Mouse (Mus musculus): ENCODE data around the gene Senp7.
A peak's percentile ranks its signal among the peaks of the same experiment; 100 is the strongest.
"Not testable (repeated sequence)": the region's sequence is repeated elsewhere in the genome, so short reads cannot be mapped to it uniquely, and the experiment has no call there.

The Senp7 gene

DNA sequence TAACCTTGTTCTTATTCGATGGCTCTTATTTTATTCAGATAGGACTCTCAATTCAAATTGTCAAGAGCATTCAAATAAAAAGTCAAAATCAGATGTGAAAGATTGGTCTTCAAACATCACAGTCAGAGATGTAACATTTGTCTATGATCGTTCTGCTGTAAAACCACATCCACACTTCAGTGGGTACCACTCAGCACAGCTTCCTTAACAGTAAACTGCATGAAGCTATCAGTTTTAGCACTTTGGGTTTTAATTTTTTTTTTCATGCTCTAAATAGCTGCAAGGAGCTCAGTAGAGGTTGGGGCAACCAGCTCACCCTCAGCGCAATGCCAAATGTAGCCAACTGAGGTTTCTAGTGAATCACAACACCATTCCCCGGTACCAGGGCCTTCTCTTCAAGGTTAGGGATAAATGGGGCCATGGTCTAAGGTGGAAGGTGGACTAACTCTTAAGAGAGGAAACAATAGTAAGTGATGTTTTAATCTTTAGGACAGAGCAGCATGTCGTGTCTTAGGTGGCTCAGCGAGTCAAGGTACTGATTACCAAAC lies 20.5 kb downstream of the Senp7 start:
- no peak for DNase-seq (ENCODE audit: low read depth)

DNA sequence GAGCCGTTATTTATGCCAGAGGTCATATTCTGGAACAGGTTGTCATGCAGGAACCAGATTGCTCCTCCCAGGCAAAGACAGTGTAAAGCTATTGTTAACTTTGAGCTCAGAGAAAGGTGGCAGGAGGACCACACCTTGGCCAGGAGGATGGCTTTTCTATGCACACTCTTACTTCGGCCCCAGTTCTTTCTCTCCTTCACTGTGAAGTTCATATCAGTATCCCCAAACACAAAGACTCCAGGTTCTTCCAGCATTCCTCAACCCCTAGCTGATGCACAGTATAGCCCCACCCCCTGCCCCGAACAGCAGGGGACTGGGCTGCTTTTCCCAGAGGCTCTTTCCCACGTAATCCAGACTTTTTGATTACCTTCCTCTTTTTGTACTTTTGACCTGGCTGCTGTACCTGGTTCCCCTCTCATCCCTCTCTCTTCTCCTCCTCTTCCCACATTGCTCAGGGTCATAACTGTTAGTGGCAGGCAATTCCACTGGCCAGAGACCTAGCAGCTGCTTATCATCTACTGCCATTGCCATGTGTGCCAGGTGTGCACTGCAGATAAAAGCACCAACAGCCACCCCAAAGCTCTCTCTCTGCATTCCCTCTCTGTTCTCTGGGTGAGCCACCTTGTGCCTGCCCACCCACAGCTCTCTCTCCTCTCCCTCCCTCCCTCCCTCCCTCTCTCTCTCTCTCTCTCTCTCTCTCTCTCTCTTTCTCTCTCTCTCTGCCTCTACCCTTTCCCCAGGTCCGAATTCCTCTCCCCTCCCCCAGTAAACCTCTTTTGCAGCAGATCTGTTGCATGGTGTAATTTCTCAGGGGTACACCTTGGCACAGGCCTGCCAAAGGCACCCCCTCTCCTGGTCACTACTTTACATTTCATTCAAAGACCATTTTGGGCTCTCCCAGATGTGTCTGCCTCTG lies 23.4 kb downstream of the Senp7 start:
- peak; percentile 14 for DNase-seq (ENCODE audit: low read depth)

DNA sequence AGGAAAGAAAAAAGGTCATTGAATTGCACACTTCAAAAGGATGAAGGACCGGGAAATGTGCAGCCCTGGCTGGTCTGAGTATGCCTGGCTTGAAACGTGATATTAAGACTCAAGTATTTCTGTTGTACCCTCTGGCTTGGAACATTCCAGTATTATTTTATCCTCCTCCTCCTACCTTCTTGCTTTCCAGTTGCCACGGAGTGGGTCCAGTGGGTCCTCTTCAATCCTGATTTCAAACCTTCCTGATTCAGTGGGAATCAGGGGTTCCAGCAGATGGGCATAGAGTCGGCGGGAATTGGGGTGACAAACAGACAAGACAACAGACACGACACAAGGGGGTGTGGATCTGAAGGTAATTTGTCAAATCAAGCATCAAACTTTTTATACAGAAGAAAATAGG lies 24.4 kb downstream of the Senp7 start:
- no peak for DNase-seq (ENCODE audit: low read depth)

DNA sequence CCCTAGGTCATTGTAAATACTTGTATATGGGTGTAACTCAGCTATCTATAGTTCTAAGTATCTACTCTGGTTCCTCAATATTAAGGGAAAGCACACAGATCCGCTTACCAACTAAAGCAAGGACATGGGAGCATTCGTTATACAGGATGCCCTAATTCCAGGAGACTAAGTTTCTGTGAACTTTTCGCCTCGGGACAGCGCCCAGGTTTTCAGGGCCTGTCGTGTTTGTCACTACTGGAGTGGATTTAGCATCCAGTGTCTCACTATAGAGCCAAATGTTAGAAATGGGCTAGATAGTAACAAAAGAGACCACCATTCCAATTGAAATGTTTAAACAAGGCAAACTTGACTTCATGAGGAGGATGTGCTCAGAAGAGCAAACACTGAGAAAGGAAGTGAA lies 25.0 kb downstream of the Senp7 start:
- DNase-seq (ENCODE audit: low read depth) = not testable (repeated sequence)

DNA sequence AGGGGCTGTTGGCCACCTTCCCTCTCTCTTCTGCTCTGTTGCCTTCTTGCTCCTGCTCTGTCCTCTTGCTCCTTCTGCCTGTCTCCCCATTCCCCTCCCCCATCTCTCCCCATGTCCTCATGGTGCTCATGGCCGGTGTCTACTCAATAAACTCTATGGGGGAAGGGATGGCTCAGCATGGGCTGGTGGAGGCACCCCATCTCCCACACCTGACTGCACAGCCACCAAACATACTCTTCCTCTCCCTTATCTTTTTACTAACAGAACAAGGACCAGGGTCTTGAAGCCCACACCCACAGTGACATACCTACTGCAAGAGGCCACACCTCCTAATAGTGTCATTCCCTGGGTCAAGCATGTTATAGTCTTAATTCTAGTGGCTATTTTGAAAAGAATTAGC lies 26.0 kb downstream of the Senp7 start:
- DNase-seq (ENCODE audit: low read depth) = no peak

DNA sequence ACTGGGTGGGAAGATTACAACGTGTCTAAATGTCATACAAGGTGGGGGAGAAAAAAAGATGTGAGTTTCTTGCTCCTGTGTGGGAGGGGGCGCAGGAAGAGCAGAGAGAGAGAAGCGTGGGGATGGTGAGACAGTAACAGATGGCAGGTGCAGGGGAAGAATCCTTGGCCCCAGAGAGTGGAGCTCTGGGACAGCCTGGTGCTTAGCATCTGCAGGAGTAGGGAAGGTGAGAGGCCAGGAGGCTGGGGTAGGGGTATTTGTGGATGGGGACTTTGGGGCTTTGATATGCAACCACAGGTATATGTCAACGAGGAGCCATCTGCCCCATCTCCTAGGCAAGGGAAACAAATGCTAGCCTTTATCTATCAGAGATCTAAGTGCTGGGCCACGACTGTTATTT lies 26.4 kb downstream of the Senp7 start:
- DNase-seq (ENCODE audit: low read depth) = no peak

DNA sequence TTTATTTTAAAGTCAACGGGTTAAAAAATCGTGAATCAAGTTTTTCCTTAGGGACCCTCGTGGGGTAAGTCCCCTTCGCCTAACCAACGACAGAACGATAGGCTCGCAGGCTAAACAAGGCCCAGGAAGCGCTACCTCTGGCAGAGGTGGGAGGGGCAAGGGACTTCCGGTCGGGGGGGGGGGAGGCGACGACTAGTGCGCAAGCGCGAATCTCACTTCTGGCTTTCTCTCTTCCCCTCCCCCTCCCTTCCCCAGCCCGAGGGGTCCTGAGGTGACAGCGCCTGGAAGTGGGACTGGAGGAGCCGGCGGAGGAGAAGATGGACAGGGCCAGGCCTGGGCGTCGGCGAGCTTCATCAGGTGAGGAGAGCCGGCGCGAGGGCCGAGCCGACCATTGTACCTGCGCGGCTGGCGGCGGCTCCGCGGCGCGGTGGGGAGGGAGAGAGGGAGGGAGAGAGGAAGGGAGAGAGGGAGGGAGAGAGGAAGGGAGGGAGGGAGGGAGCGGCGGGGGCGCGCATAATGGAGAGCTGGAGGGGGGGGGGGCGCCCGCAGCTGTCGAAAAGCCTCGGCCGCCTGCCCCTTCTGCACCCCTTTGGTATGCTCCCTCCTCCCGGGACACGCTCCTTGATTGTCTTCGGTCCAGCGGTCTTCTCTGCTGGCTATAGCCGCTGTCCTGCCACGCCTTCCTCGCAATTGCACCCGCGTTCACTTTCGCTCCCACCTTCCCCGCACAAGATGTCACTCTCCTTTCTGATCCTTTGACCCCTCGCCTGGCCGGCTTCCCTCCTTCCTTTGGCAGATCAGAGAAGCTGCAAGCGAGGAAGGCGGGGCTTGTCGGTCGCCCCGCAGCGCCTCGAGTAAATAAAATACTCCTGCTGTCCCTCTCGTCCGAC lies 27.3 kb downstream of the Senp7 start:
- DNase-seq (ENCODE audit: low read depth) = peak; percentile 93

DNA sequence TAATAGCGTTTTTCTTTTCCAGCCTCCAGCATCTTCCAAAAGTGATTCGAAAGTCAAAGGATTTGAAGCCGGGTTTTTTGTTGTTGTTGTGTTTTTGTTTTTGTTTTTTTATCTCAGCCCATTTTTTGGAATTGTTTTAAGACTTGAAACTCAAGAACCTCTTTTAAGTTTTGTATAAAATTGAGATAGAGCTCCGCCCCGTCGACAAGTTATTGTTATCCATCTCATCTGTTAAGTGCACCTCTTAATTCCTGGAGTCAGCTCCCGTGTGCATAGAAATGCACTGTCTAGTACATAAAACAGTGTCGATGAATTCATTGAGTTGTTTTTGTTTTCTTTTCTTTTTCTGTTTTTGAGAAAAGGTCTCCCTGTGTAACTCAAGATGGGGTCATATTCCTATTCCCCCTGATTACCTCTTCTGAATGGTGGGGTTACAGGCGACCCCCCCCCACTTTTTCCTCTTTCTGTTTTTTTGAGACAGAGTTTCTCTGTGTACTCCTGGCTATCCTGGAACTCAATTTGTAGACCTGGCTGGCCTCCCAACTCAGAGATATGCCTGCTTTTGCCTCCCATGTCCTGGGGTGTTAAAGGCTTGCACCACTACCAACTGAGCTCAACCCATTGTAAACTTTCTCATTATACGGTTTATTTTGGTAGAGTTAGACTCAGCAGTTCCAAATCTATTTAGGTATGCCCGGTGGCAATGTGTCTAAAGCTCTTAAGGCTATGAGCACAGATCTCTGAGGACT lies 28.2 kb downstream of the Senp7 start:
- no peak for DNase-seq (ENCODE audit: low read depth)

DNA sequence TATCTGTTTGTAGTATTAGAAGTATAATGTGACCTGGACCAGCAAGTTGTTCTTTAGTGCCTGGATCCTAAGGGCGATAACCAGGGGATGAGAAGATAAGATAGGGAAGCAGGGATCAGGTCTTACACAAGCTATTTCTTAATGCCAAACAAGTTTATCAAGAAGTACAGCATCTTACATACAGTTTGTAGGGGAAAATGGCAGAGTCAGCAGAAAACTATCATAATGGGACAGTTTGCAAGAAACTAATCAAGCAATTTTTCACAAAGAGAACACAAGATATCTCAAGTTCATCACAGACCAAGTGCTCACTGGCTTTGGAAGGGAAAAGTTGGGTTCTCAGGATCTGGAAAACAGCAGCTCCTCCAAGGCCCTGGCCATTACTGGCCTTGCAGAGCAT lies 31.3 kb downstream of the Senp7 start:
- no peak for DNase-seq (ENCODE audit: low read depth)

DNA sequence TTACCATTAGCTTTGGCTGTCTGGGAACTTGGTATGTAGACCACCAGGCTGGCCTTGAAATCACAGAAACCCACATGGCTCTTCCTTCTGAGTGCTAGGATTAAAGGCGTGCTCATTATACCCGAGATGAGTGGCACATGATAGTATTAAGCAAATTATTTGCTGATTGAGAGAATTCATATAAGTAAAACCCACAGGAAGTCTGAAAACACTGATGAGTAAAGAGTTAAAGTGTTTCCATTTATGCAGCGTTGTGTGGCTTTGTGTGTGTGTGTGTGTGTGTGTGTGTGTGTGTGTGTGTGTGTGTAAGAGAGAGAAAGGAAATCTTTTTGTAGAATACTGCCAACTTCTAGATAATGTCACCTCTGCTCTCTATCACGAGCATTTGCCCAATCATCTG lies 33.6 kb downstream of the Senp7 start:
- DNase-seq (ENCODE audit: low read depth) = peak; percentile 24

DNA sequence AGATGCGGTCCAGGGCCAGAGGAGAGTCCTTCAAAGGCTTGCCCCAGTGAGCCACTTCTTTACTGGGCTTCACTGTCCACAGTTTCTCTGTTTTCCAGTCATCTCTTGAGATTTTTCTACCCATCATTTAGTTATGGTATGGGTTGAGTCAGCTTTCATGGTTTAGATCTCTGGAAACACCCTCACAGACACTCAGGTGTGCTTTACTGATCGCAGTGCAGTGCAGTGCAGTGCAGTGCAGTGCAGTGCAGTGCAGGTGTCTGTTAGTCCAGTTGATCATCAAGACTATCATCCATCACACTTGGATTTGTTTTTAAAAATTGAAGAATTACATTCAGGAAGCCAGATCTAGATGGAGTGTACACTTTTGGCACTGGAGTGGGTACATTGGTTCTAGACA lies 38.2 kb downstream of the Senp7 start:
- no peak for DNase-seq (ENCODE audit: low read depth)

DNA sequence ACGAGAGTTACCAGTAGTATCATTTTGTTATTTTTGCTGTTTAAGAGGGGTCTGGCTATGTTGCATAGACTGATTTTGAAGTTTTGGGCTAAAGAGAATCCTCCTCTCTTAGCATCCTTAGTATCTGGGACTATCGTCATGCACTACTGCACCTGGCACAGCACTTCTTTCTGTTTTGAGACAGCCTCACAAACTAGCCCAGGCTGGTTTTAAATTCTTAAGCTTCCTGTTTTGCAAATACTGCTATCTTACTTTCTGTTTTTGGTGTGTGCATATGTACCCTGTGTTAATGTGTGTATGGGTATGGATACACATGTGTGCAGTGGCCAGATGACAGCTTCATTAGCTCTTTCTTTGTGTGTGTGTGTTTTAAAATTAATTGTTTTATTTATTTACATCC lies 42.2 kb downstream of the Senp7 start:
- DNase-seq (ENCODE audit: low read depth) = no peak

DNA sequence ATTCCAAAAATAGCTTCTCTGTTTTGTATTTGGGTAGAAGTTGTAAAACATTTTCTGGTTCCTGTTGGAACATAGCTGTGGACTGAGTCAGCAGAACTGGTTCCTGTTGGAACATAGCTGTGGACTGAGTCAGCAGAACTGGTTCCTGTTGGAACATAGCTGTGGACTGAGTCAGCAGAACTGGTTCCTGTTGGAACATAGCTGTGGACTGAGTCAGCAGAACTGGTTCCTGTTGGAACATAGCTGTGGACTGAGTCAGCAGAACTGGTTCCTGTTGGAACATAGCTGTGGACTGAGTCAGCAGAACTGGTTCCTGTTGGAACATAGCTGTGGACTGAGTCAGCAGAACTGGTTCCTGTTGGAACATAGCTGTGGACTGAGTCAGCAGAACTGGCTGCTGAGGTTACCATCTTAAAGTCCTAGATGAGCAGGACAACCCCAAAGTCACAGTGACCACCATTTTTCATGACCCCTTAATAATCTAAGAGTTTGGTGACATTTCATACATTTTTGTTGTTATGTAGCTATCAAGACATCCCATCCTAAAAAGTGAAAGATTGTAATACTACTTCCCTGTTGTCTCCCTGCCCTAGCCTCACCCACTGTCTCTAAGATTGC lies 48.4 kb downstream of the Senp7 start:
- peak; percentile 39 for DNase-seq (ENCODE audit: low read depth)

DNA sequence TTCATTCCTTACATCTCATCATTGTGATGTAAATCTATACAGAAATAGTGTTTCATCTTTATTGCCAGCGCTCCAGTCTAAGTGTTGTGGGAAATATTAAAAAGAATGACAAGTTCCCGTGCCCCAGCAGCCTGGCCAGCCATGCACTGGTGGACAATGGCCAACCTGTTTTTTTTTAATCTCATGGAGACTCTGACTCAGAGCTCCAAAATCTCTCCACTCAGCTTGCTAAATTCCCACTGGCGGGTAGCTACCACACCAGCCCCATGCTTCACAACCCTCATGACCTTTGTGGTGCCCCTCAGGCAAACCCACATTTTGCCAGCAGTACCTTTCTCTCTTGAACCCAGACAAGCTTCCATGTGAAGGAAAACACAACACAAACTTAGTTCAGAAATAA lies 67.6 kb downstream of the Senp7 start:
- peak; percentile 21 for DNase-seq (ENCODE audit: low read depth)

DNA sequence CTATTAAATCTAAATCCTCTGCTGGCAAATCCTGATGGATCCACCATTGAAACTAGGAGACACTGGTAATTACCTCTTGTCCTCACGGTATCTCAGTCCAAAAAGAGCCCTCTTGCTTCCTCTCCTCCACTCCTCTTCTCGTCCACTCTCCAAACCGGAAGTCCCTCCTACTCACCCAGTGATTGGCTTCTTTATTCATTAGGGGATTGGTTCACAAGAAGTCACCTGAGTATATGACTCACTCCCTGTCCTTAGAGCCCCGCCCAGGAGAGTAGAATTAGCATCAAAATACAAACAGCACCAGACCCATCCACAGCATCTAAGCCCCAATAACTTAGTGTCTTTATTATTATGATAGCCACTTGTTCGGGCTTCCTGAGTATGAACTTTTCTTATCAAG lies 68.0 kb downstream of the Senp7 start:
- no peak for DNase-seq (ENCODE audit: low read depth)

DNA sequence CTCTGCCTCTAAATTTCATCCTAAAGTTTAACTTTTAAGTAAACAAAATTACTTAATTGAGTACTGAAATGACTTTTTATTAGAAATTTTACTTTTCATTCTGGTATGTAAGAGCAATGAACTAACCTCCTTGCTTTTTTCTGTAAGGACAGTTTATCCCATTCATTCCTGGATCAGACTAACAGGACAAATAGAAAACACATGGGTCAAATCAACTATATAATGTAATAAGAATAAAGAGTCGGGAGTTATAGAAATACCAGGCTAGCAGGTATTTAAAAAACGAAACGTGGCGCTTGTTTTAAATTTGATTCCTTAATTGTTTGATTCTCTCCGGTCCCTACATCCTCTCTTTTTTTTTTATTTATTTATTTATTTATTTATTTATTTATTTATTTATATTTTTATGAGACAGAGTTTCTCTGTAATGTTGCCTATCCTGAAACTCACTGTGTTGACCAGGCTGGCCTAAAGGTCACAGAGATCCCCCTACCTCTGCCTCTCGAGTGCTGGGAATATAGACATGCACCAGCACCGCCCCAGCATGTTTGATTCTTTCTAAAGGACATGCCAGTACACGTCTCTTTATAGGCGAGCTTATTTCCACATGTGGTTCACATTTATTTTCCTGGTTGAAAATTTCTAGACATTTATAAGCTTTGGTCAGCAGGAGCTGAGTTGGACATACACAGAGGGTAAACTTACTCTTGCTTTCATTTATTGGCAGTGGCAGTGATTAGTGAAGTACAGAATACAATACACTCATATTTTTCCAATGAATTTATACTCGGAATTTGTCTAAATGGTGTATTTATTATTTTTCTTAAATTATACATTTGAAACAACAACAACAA lies 69.4 kb downstream of the Senp7 start:
- no peak for DNase-seq (ENCODE audit: low read depth)

DNA sequence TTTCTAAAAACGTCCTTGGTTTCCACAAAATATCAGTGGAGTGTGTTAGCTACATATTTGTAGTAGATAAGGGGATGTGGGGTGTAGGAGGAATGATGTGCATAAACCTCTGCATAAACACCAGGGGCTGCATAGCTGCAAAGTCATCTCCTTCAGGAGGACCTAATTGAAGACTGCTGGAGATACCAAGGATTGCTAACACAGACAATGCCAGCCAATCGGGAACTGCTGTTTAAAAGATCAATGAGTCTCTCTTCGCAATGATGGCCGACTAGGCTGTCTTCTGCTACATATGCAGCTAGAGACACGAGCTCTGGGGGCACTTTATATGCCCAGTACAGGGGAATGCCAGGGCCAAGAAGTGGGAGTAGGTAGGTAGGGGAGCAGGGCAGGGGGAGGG lies 74.4 kb downstream of the Senp7 start:
- no peak for DNase-seq (ENCODE audit: low read depth)

DNA sequence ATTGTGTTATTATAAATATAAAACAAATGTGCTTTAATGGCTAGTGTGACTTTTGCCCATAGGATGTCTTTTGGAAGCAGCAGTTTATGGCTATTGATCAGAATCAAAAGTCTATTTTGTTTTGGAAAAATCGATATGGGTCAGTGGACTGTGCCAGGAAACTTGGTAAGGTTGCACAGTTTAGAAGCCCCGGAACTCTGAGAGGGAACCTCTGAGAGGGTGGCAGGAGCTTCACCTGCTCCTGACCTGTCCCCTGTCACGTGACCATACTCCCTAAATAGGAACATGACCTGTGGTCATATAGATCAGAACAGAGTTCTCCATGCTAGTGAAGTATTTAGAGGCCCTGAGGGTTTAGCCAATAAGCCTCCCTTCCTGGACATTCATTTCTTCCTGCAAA lies 75.9 kb downstream of the Senp7 start:
- no peak for DNase-seq (ENCODE audit: low read depth)

DNA sequence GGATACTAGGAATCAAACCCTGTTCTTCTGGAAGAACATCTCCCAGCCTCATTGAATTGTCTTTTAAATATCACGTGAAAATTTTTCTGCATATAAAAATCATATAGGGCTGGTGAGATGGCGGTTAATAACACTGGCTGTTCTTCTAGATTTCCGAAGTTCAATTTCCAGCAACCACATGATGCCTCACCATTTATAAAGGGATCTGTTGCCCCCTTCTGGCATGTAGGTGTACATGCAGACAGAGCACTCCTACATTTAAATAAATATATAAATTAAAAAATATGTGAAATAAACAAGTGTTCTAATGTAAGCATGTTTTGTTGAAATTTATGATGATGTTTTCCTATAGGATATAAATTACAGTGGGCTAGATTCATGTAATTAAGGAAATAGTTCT lies 83.5 kb downstream of the Senp7 start:
- peak; percentile 87 for DNase-seq (ENCODE audit: low read depth)

DNA sequence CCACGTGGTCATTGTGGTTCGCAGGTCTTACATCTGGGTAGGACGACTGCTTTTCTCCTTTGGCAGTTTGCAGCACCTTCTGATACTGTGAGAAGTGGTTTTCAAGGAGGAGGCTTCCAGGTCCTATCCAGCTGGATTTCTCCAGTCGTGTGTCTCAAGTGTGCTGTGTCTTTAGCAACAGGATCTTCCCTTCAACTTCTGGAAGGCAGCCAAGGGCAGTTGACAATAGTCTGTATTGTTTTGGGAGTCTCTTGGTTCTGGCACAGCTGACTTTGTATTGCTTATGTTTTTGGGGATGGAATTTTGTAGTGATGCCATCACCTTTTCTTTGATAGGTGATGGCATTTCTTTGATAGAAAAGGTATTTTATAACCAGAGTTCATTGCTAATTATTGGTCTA lies 86.0 kb downstream of the Senp7 start:
- DNase-seq (ENCODE audit: low read depth) = no peak

DNA sequence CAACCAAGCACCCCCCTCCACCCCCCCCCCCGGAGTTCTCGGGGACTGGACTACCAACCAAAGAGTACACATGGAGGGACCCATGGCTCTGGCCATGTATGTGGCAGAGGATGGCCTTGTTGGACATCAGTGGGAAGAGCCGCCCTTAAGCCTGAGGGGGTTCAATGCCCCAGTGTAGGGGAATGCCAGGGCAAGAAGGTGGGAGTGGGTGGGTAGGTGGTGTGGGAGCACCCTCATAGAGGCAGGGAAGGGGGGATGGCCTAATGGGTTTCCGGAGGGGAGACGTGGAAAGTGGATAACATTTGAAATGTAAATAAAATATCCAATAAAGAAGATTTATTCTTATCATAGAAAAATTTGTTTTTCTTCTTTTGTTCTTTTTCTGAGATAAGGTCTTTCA lies 89.5 kb downstream of the Senp7 start:
- not testable (repeated sequence) for DNase-seq (ENCODE audit: low read depth)
